Mouse (Mus musculus) midbrain, embryonic 13.5 days (tissue): ENCODE results near the gene B4galt3. TPM values are rescaled to one million over a fixed set of nuclear protein-coding genes. Genes with fewer than 3 reads are reported as not detected.

Experiments used
- polyA plus RNA-seq: library from polyadenylated mRNA; unstranded; fragments of >200 nt; fragmentation: Nextera tagmentation; extraction: Ambion mirVana; gene quantifications from 2 replicates; pipeline ENCODE4 v1.2.1, GENCODE M21; 2015

B4galt3 gene
- polyA plus RNA-seq, 1 experiment from 2014 or later = 99.0 TPM

Other genes with a start within 250 kb of the B4galt3 start
- 4.8 and 6.0 TPM in 2 replicates for gene Fcgr3, start 205.4 kb upstream of the B4galt3 start, polyA plus RNA-seq
- gene Cfap126, start 156.4 kb upstream of the B4galt3 start, polyA plus RNA-seq = 2.0 and 3.7 TPM in 2 replicates
- gene Sdhc, start 119.7 kb upstream of the B4galt3 start, polyA plus RNA-seq = 260 and 273 TPM in 2 replicates
- gene Mpz, start 119.6 kb upstream of the B4galt3 start, polyA plus RNA-seq = 0.15 and 0.20 TPM in 2 replicates
- 17.0 and 23.0 TPM in 2 replicates for gene Pcp4l1, start 74.1 kb upstream of the B4galt3 start, polyA plus RNA-seq
- gene Nr1i3, start 56.4 kb upstream of the B4galt3 start, polyA plus RNA-seq = 0.30 and 0.42 TPM in 2 replicates
- gene Tomm40l, start 47.8 kb upstream of the B4galt3 start, polyA plus RNA-seq = 33.5 and 37.9 TPM in 2 replicates
- gene Apoa2, start 45.3 kb upstream of the B4galt3 start, polyA plus RNA-seq = 2.6 and 5.1 TPM in 2 replicates
- gene Fcer1g, start 36.0 kb upstream of the B4galt3 start, polyA plus RNA-seq = 20.2 and 20.8 TPM in 2 replicates
- 6.5 and 7.4 TPM in 2 replicates for gene Adamts4, start 19.9 kb upstream of the B4galt3 start, polyA plus RNA-seq
- 231 and 234 TPM in 2 replicates for gene Ndufs2, start 18.9 kb upstream of the B4galt3 start, polyA plus RNA-seq
- 56.0 and 56.4 TPM in 2 replicates for gene Ppox, start 10.9 kb downstream of the B4galt3 start, polyA plus RNA-seq
- 112 and 121 TPM in 2 replicates for gene Usp21, start 17.7 kb downstream of the B4galt3 start, polyA plus RNA-seq
- 112 and 126 TPM in 2 replicates for gene Ufc1, start 24.7 kb downstream of the B4galt3 start, polyA plus RNA-seq
- gene Dedd, start 58.8 kb downstream of the B4galt3 start, polyA plus RNA-seq = 54.3 and 56.9 TPM in 2 replicates
- 57.5 and 61.3 TPM in 2 replicates for gene Nit1, start 75.3 kb downstream of the B4galt3 start, polyA plus RNA-seq
- gene Pfdn2, start 75.3 kb downstream of the B4galt3 start, polyA plus RNA-seq = 166 and 177 TPM in 2 replicates
- 4.2 and 4.6 TPM in 2 replicates for gene Klhdc9, start 90.5 kb downstream of the B4galt3 start, polyA plus RNA-seq
- gene Nectin4, start 99.8 kb downstream of the B4galt3 start, polyA plus RNA-seq = 0.70 and 0.97 TPM in 2 replicates
- gene Arhgap30, start 118.6 kb downstream of the B4galt3 start, polyA plus RNA-seq = 0.63 TPM in 2 replicates
- 237 and 239 TPM in 2 replicates for gene Usf1, start 141.0 kb downstream of the B4galt3 start, polyA plus RNA-seq
- 11.7 and 13.3 TPM in 2 replicates for gene Tstd1, start 148.5 kb downstream of the B4galt3 start, polyA plus RNA-seq
- gene F11r, start 167.2 kb downstream of the B4galt3 start, polyA plus RNA-seq = 8.3 and 9.7 TPM in 2 replicates
- gene Alyref2, start 233.2 kb downstream of the B4galt3 start, polyA plus RNA-seq = 30.1 and 31.2 TPM in 2 replicates